Mouse (Mus musculus): ENCODE data around the gene Adamts13. TPM values are rescaled to one million over a fixed set of nuclear protein-coding genes. Genes with fewer than 3 reads are reported as not detected.

Gene Adamts13
- total RNA-seq (2023), result not detected

DNA sequence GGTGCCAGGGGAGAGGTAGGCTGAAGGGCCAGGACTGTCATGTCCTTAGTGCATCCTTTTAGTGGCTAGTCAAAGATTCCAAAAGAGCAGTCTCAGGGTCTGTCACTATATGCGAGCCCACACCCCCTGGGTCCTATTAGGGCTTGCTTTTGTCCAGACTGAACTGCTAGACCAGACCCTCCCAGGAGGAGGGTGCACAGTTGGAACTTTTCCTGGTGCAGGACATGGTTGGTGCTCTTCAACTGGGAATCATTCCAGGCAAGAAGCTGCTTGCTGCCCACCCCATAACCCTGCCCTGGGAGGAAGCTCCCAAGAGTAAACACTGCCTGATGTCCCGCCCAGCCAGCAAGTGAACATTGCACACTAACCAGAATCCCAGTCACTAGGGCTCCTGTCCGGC is at the start of gene Adamts13:
Gene Adamts13 (plus strand): TSS at position 301 of the 400 bp plus-strand sequence.

DNA sequence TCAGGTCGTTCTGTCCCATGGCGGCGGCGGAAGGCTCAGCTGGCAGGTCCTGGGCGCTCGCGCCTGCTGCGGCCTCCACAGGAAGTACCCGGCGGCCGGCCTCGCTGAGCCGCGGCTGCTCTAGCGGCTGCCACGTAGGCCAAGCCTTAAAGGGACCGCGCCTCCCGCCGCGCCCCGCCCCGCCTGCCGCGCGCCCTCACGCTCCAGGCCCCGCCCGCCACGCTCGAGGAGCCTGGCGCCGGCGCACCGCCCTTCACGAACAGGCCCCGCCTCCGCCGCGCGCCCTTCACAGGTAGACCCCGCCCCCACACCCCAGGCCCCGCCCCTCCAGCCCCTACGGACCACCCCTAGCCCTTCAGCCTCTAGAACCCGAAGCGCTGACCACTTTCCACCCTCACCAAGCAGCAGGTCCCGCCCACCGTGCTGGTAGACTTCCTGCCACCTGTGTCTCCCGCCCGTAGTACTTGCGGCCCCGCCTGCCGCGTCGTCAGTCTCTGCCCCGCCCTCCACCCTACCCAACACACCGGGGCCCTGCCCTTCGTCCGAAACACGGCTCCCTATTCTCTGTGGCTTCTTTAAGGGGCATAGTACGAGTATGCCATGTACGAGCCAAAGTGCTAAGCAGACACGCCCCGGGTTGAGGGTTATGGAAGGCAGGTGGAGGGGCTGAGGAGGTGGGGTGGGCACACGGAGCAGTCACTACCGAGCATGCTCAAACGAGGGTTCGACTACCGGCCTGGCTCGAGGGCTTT is 39.7 kb upstream of the Adamts13 start, which contains the start of the genes Surf4 and Stkld1:
Gene Surf4 (minus strand): TSS at position 625 of the 752 bp plus-strand sequence.
Gene Stkld1 (plus strand): TSS at position 744 of the 752 bp plus-strand sequence.

DNA sequence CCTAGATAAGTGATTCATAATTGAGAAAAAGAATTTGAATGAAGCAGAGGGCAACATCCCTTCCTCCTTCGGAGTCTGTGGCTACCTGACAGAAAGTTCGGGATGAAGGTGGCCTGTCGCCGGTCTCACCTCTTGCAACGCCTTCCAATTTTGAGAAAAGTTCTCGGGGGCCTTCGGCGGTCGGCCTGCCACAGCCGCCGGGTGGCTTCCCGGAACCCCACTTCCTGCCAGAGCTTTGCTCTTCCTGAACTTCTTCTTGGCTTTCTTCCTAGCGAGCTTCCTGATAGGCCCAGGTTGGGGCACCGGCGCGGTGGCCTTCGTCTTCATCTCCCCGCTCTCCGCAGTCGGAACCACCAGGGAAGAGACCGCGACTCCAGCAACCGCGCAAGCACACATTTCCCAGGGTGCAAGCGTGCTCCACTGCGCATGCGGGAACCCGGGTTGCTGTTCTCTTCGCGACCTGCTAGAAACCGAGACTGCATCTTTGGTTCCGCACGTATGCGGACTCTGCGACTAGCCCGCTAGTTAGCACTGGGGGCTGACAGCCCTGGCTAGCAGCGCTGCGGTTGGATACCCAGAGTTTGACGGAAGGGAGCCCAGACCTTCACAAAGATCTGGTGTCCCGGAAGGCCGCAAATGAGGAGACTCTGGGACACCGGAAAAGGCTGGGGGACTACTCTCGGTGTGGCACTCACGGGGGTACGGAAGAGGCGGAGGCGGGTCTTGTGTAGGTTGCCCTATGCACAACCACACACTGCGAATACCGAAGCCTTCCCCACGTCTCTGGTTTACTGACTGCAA is 9.1 kb upstream of the Adamts13 start, which contains the start of gene Rexo4:
Gene Rexo4 (minus strand): TSS at position 464 of the 801 bp plus-strand sequence.

DNA sequence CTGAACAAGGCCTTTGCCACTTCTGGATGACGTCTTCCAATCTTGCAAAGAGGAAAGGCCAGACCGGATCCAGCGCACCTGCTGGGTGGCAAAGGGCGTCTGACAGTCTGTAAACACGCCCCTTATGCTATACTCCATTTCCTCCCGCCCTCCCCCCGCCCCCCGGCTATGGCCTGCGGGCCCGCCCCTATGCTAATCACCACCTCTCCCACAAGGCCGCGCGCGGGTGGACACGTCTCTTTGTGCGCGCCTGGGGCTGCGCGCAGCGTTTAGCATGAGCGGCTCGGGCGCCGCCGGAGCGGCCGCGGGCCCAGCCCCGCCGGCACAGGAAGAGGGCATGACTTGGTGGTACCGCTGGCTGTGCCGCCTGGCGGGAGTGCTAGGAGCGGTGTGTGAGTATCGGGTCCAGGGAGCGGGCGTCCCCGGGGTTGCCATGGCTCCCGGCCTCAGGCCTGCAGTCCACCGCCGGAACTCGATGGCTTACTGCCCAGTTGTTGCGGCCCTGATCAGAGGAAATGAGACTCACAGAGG is 36.6 kb downstream of the Adamts13 start, which contains the start of gene Cacfd1:
Gene Cacfd1 (plus strand): TSS at position 213 of the 531 bp plus-strand sequence.

DNA sequence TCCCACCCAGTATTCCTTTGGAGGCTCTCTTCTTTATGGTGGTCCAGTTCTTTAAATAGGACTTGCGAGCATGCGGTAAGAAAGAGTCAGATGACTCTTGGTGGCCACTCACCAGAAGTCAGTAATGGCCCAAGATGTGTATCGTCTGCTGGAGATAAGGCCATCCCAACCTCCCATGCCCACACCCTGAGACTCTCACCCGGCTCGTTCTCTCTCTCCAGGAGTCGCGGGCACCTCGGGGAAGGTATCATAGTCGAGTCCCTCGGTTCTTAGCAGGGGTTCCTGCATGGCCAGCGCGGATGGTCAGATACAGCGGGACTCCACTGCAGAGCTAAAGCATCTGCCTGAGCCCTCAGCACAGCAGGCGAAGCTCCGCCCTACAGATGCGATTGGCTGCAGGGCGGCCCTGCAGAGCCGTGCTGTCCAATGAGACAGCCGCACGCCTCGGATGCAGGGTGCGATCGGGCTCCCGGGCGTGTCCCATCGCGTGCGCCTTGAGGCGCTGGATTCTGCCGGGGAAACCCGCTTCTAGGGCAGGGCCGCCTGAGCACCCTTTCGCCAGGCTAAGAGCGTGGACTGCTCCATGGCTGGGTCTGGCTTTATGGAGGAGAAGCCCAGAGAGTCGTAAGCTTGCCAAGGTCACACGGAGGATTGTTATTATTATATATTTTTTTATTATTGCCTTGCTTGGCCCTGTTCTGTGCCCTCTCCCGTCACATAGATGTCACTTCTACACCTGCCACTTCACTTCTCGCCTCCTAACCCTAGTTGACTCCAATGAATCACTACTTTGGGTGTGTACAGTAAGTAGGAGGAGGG is 54.6 kb downstream of the Adamts13 start, which contains the start of gene Slc2a6:
Gene Slc2a6 (minus strand): TSS at position 381 of the 819 bp plus-strand sequence.

Other genes starting within 250 kb of the Adamts13 start
- not detected for gene Abo, start 108.4 kb upstream of the Adamts13 start, total RNA-seq (2023)
- gene Surf6, start 70.5 kb upstream of the Adamts13 start, total RNA-seq (2023), result 10 to 100 TPM; 66.6 to 79.3 TPM
- gene Med22, start 62.7 kb upstream of the Adamts13 start, total RNA-seq (2023), result 10 to 100 TPM; 21.7 to 25.8 TPM
- gene Rpl7a, start 62.7 kb upstream of the Adamts13 start, total RNA-seq (2023), result 100 to 1,000 TPM; 882 to 950 TPM
- gene Surf2, start 57.0 kb upstream of the Adamts13 start, total RNA-seq (2023), result 10 to 100 TPM; 57.0 to 61.8 TPM
- gene Surf1, start 56.9 kb upstream of the Adamts13 start, total RNA-seq (2023), result 10 to 100 TPM; 62.7 to 72.0 TPM
- gene Surf4, start 39.5 kb upstream of the Adamts13 start, total RNA-seq (2023), result 10 to 100 TPM; 80.8 to 82.9 TPM
- gene Stkld1, start 39.4 kb upstream of the Adamts13 start, total RNA-seq (2023), result not detected
- gene Rexo4, start 9.0 kb upstream of the Adamts13 start, total RNA-seq (2023), result 100 to 1,000 TPM in 1 of 2 experiments, 10 to 100 TPM in 1; 96.5 to 103 TPM
- gene Cacfd1, start 36.5 kb downstream of the Adamts13 start, total RNA-seq (2023), result 10 to 100 TPM; 35.4 TPM
- under 1 TPM; 0.53 to 0.82 TPM for gene Slc2a6, start 54.6 kb downstream of the Adamts13 start, total RNA-seq (2023)
- gene Mymk, start 98.8 kb downstream of the Adamts13 start, total RNA-seq (2023), result not detected
- gene Adamtsl2, start 106.0 kb downstream of the Adamts13 start, total RNA-seq (2023), result 1 to 10 TPM in 1 of 2 experiments, under 1 TPM in 1; 0.52 to 1.0 TPM
- gene Fam163b, start 169.1 kb downstream of the Adamts13 start, total RNA-seq (2023), result not detected
- not detected for gene Dbh, start 191.8 kb downstream of the Adamts13 start, total RNA-seq (2023)